Comparison of ENCODE assay signal across 8 mouse cellular contexts in genomic region chr4:89427345-89428293, GRCm38 (mm10).
A peak's percentile ranks its signal among the peaks of the same experiment; 100 is the strongest.
DNase-seq lines count a peak whose midpoint lies in the region; ATAC-seq lines count a peak whose summit lies in the region.

No protein-coding gene starts in this region.

- no peaks in the 10 kb centered on the region for H3K9me3 ChIP-seq in liver, embryonic 11.5 days (ENCODE audit: control insufficient read depth, low read length)
- H3K9me3 ChIP-seq in heart, embryonic 16.5 days (replicated peaks; ENCODE audit: control insufficient read depth, low read length): no peaks in the 10 kb centered on the region
- no peaks in the 10 kb centered on the region for H3K9me3 ChIP-seq in midbrain, embryonic 12.5 days

- DNase-seq in liver, embryonic 11.5 days (ENCODE audit: low spot score): no peak
- DNase-seq in liver: no peak
- peak; percentile 39 for DNase-seq in embryo, embryonic 10.5 days (ENCODE audit: low spot score)
- peak; percentile 43 to 71 for DNase-seq in kidney, postnatal 4 days
- DNase-seq in urinary bladder, adult 2 months (ENCODE audit: low spot score): peak; percentile 36
- DNase-seq in spleen, postnatal 36 days (ENCODE audit: low spot score in 2 of 2): no peak

- WGBS in liver, embryonic 11.5 days: 47% methylated on average over 9 of the region's 9 CpGs
- 38% methylated on average over 9 of the region's 9 CpGs for WGBS in heart, embryonic 16.5 days
- 59% methylated on average over 9 of the region's 9 CpGs for WGBS in midbrain, embryonic 12.5 days

- no peak overlapping the region for H3K9ac ChIP-seq in liver, embryonic 11.5 days (ENCODE audit: low read depth, low read length)
- H3K9ac ChIP-seq in heart, embryonic 16.5 days (ENCODE audit: low read length): no peak overlapping the region
- no peak overlapping the region for H3K9ac ChIP-seq in midbrain, embryonic 12.5 days (replicated peaks)

- H3K27ac ChIP-seq in liver, embryonic 11.5 days (ENCODE audit: low read depth, low read length): no peak overlapping the region
- H3K27ac ChIP-seq in heart, embryonic 16.5 days (ENCODE audit: low read length): peak overlapping the region; percentile 43
- no peak overlapping the region for H3K27ac ChIP-seq in midbrain, embryonic 12.5 days (replicated peaks)

- no peaks in the 10 kb centered on the region for H3K4me1 ChIP-seq in liver, embryonic 11.5 days (replicated peaks; ENCODE audit: control insufficient read depth, insufficient read depth, low read length)
- H3K4me1 ChIP-seq in heart, embryonic 16.5 days (ENCODE audit: control insufficient read depth, insufficient read depth, low read length): peaks cover 2% of the 10 kb centered on the region
- H3K4me1 ChIP-seq in midbrain, embryonic 12.5 days: no peaks in the 10 kb centered on the region

- peak; percentile 31; the same call in 1 of the 2 replicates for ATAC-seq in liver, embryonic 11.5 days (replicated peaks; ENCODE audit: low FRiP score)
- peak; percentile 88 for ATAC-seq in heart, embryonic 16.5 days (replicated peaks; ENCODE audit: extremely low read depth, insufficient read depth, low FRiP score)
- ATAC-seq in midbrain, embryonic 12.5 days (ENCODE audit: low FRiP score, low read depth): peak; percentile 49; the same call in 1 of the 2 replicates

- no peak overlapping the region for H3K4me3 ChIP-seq in liver, embryonic 11.5 days (ENCODE audit: low read depth, low read length)
- H3K4me3 ChIP-seq in heart, embryonic 16.5 days (ENCODE audit: low read length): no peak overlapping the region
- H3K4me3 ChIP-seq in midbrain, embryonic 12.5 days: no peak overlapping the region

- no peaks in the 10 kb centered on the region for H3K36me3 ChIP-seq in liver, embryonic 11.5 days (ENCODE audit: control insufficient read depth, insufficient read depth, low read length)
- H3K36me3 ChIP-seq in heart, embryonic 16.5 days (ENCODE audit: control insufficient read depth, insufficient read depth): no peaks in the 10 kb centered on the region
- no peaks in the 10 kb centered on the region for H3K36me3 ChIP-seq in midbrain, embryonic 12.5 days

- H3K4me2 ChIP-seq in liver, embryonic 11.5 days: no peak overlapping the region
- H3K4me2 ChIP-seq in heart, embryonic 16.5 days (ENCODE audit: low read depth, low read length): no peak overlapping the region
- no peak overlapping the region for H3K4me2 ChIP-seq in midbrain, embryonic 12.5 days (replicated peaks)

- H3K27me3 ChIP-seq in liver, embryonic 11.5 days (replicated peaks; ENCODE audit: control insufficient read depth, insufficient read depth, low read length): no peaks in the 10 kb centered on the region
- H3K27me3 ChIP-seq in heart, embryonic 16.5 days (ENCODE audit: control insufficient read depth, insufficient read depth, low read length): no peaks in the 10 kb centered on the region
- no peaks in the 10 kb centered on the region for H3K27me3 ChIP-seq in midbrain, embryonic 12.5 days

Comparison
In these comparisons a context has a peak if more than half of its experiments do, and no peak if none do; other contexts are left out.
1. ATAC-seq: peak in every context shown above with its lines; median percentile 88 in heart, embryonic 16.5 days; 49 in midbrain, embryonic 12.5 days; 31 in liver, embryonic 11.5 days.
2. DNase-seq: peak in embryo, embryonic 10.5 days (single experiment), kidney, postnatal 4 days (2 of 2) and urinary bladder, adult 2 months (single experiment); none in liver, embryonic 11.5 days (single experiment), liver (single experiment) and spleen, postnatal 36 days (0 of 2).